Mouse (Mus musculus): ENCODE results near the gene Btg3.

Btg3 gene

DNA sequence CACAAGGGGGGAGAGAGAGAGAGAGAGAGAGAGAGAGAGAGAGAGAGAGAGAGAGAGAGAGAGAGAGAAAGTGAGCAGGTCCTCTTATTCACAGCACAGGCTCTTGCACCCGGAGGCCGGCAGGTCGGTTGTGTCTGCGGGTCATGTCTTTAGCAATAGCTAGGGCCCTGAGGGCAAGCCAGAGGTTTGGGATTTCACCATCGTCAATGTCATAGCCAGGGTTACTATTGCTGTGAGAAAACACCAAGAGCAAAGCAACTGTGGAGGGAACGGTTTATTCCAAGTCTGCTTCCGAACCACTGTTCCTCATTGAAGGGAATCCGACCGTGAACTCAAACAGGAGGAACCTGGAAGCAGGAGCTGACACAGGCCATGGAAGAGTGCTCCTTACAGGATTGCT, 80.9 kb downstream of the Btg3 start:
- Histone ChIP-seq H3K36me3 (ENCODE audit: control insufficient read depth, insufficient read depth, low read length, poor library complexity, severe bottlenecking) (no peaks in the 10 kb centered on the region), H3K27me3 (ENCODE audit: control insufficient read depth, insufficient read depth, low read length, poor library complexity, severe bottlenecking) (no peaks in the 10 kb centered on the region)
- no peak for DNase-seq (ENCODE audit: low read depth, low spot score)

DNA sequence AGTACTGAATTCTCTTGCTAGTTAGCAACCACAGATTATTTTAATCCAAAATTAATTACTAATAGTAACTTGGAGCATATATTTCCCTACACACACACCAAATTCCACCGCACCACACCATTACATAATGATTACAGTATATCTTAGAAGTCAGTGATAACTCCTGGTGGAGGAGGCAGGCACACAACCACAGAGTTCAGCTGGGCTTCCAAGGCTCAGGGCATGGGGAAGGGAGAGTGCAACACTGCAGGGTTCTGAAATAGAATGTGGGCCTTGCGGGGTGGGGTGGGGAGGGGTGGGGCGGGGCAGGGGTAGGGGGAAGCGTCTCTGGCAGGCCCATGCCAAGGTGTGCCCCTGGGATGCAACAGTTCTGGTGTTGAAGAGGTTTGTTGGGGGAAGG, 81.4 kb downstream of the Btg3 start:
- no peak for DNase-seq (ENCODE audit: low read depth, low spot score)
- no peaks in the 10 kb centered on the region for H3K36me3 ChIP-seq (ENCODE audit: control insufficient read depth, insufficient read depth, low read length, poor library complexity, severe bottlenecking)

DNA sequence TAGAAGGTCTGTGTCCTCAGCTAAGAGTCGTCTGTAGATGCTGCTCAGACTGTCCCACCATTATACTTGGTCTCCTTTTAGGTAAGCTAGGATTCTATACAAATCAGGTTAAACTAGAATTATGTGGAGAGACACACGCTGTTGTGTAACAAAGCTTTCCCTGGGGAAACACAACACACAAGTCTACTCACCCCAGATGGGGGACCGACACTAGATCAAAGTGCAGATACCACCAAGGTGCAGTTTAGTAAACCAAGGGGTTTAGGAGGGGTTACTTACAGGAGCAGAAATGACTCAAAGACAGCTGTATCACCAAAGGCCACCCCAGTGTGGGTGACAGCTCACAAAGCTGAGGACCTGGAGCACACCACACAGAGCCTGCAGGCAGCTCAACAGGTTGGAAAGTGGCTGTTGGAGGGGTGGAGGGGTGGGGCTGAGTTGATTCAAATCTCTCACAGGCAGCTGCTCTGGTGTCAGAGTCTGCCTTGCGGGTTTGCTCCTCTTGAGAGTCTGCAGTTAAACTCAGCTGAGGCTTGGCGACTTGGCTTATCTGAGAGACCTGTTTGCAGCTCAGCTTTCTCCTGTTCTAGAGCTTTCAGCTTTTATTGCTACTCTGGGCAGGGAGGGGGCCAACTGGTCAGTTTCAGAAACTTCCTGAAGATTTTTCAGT, 82.3 kb downstream of the Btg3 start:
- DNase-seq (ENCODE audit: low read depth, low spot score), result no peak

More for the DNA sequence above, 81.4 kb downstream of the Btg3 start:
- H3K27me3 ChIP-seq (ENCODE audit: control insufficient read depth, insufficient read depth, low read length, poor library complexity, severe bottlenecking), result no peaks in the 10 kb centered on the region

DNA sequence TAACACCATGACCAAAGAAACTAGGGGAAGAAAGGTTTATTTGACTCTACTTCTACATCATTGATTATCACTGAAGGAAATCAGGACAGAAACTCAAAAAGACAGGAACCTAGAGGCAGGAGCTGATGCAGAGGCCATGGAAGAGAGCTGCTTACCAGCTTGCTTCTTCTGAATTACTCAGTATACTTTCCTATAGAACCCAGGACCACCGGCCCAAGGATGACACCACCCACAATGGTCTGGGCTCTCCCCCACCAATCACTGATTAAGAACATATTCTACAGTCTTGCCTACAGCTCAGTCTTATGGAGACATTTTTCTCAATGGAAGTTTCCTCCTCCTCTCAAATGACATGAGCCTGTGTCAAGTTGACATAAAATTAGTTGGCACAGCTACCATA, 82.9 kb downstream of the Btg3 start:
- Histone ChIP-seq H3K27me3 (ENCODE audit: control insufficient read depth, insufficient read depth, low read length, poor library complexity, severe bottlenecking) (no peaks in the 10 kb centered on the region), H3K36me3 (ENCODE audit: control insufficient read depth, insufficient read depth, low read length, poor library complexity, severe bottlenecking) (no peaks in the 10 kb centered on the region)
- DNase-seq (ENCODE audit: low read depth, low spot score), result no peak

More for the DNA sequence above, 82.3 kb downstream of the Btg3 start:
- no peaks in the 10 kb centered on the region for H3K36me3 ChIP-seq (ENCODE audit: control insufficient read depth, insufficient read depth, low read length, poor library complexity, severe bottlenecking)
- no peaks in the 10 kb centered on the region for H3K27me3 ChIP-seq (ENCODE audit: control insufficient read depth, insufficient read depth, low read length, poor library complexity, severe bottlenecking)

DNA sequence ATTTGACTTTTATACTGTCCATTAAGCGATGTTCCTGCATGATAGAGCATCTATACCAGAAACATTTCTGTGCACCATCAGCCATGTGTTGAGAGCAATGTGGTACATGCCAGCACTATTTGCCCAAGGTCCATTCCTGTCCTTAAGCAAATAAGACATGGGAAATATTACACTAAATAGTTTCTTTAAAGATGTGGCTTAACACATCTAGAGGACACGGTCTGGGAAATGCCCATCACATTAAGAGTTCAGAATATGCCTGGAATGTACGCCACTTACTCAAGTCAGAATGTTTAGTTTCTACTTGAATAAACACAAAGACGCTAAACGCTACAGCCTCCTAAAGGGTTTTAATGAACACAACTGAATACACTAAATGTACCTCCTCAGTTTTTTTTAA, 93.8 kb downstream of the Btg3 start:
- Histone ChIP-seq H3K36me3 (ENCODE audit: control insufficient read depth, insufficient read depth, low read length, poor library complexity, severe bottlenecking) (no peaks in the 10 kb centered on the region), H3K27me3 (ENCODE audit: control insufficient read depth, insufficient read depth, low read length, poor library complexity, severe bottlenecking) (no peaks in the 10 kb centered on the region)
- DNase-seq (ENCODE audit: low read depth, low spot score), result no peak

Measured in splenic B cell, adult 2 months (primary cell).